Mouse (Mus musculus): ENCODE measurements around the gene Cracr2b. TPM values are rescaled to one million over a fixed set of nuclear protein-coding genes. Genes with fewer than 3 reads are reported as not detected.

Gene Cracr2b
- total and polyA plus RNA-seq, 2 experiments from 2014 or later = 23.9 to 134 TPM

- Histone ChIP-seq H3K9me3 (replicated peaks; ENCODE audit: control insufficient read depth, low read length) (no peaks in the 10 kb centered on the region), H3K4me1 (ENCODE audit: control insufficient read depth, insufficient read depth) (peaks cover 26% of the 10 kb centered on the region), H3K4me3 (ENCODE audit: low read depth, low read length) (no peak overlapping the region), H3K27me3 (ENCODE audit: control insufficient read depth, insufficient read depth, low read length) (no peaks in the 10 kb centered on the region), H3K27ac (ENCODE audit: low read depth) (0 out of 2 replicates have a peak overlapping the region, but pooled peaks have one; percentile 27), H3K36me3 (replicated peaks; ENCODE audit: control insufficient read depth, insufficient read depth, low read length) (peaks cover 12% of the 10 kb centered on the region), H3K9ac (replicated peaks; ENCODE audit: low read depth, low read length) (no peak overlapping the region), H3K4me2 (ENCODE audit: low read depth, low read length) (peak overlapping the region; percentile 88)
- 82% methylated on average over 9 of the region's 9 CpGs for WGBS
- TF ChIP-seq EP300 (IDR thresholded peaks at IDR 0.05; ENCODE audit: low read depth) = no peak
- TF ChIP-seq CTCF (IDR thresholded peaks at IDR 0.05; ENCODE audit: low read depth) = no peak
- ATAC-seq (ENCODE audit: insufficient read depth, low read depth) (no peak), DNase-seq (ENCODE audit: low spot score) (no peak)
Measured at GRCm38 (mm10) chr7:141435856-141436522, 24.9 kb upstream of the Cracr2b start.

GRCm38 (mm10) chr7:141436523-141436892 is 24.4 kb upstream of the Cracr2b start:
- TF ChIP-seq EP300 (IDR thresholded peaks at IDR 0.05; ENCODE audit: low read depth) = no peak
- TF ChIP-seq CTCF (IDR thresholded peaks at IDR 0.05; ENCODE audit: low read depth) = no peak
- 63% methylated on average over 2 of the region's 2 CpGs for WGBS
- ATAC-seq (ENCODE audit: insufficient read depth, low read depth) (no peak), DNase-seq (ENCODE audit: low spot score) (no peak)
- no peak overlapping the region for H3K27ac ChIP-seq (ENCODE audit: low read depth)
- H3K27me3 ChIP-seq (ENCODE audit: control insufficient read depth, insufficient read depth, low read length) = no peaks in the 10 kb centered on the region
- H3K9ac ChIP-seq (replicated peaks; ENCODE audit: low read depth, low read length) = no peak overlapping the region
- H3K4me3 ChIP-seq (ENCODE audit: low read depth, low read length) = peak overlapping the region; percentile 66
- H3K36me3 ChIP-seq (replicated peaks; ENCODE audit: control insufficient read depth, insufficient read depth, low read length) = peaks cover 6% of the 10 kb centered on the region
- peaks cover 26% of the 10 kb centered on the region for H3K4me1 ChIP-seq (ENCODE audit: control insufficient read depth, insufficient read depth)
- no peaks in the 10 kb centered on the region for H3K9me3 ChIP-seq (replicated peaks; ENCODE audit: control insufficient read depth, low read length)
- H3K4me2 ChIP-seq (ENCODE audit: low read depth, low read length) = peak overlapping the region; percentile 85

GRCm38 (mm10) chr7:141437178-141438120 is 23.4 kb upstream of the Cracr2b start, which contains the start of gene Slc25a22:
Slc25a22 (minus strand) TSS chr7:141437892.
- no peaks in the 10 kb centered on the region; the same call in 1 of the 2 replicates for H3K36me3 ChIP-seq (replicated peaks; ENCODE audit: control insufficient read depth, insufficient read depth, low read length)
- no peaks in the 10 kb centered on the region for H3K9me3 ChIP-seq (replicated peaks; ENCODE audit: control insufficient read depth, low read length)
- ATAC-seq (ENCODE audit: insufficient read depth, low read depth) (peak; percentile 80), DNase-seq (ENCODE audit: low spot score) (peak; percentile 74)
- H3K4me1 ChIP-seq (ENCODE audit: control insufficient read depth, insufficient read depth) = peaks cover 26% of the 10 kb centered on the region
- peak within 1 kb of the TSS; percentile 64 for H3K9ac ChIP-seq (replicated peaks; ENCODE audit: low read depth, low read length)
- peak within 1 kb of the TSS; percentile 66 for H3K4me3 ChIP-seq (ENCODE audit: low read depth, low read length)
- H3K27ac ChIP-seq (ENCODE audit: low read depth) = peak within 1 kb of the TSS; percentile 5; the same call in 1 of the 2 replicates
- 0 out of 2 replicates have a peak, but pooled peaks have one; percentile 55 for TF ChIP-seq EP300 (IDR thresholded peaks at IDR 0.05; ENCODE audit: low read depth)
- peak; percentile 76 for TF ChIP-seq CTCF (IDR thresholded peaks at IDR 0.05; ENCODE audit: low read depth)
- 6% methylated on average over 50 of the region's 53 CpGs for WGBS
- H3K27me3 ChIP-seq (ENCODE audit: control insufficient read depth, insufficient read depth, low read length) = no peaks in the 10 kb centered on the region
- peak within 1 kb of the TSS; percentile 85 for H3K4me2 ChIP-seq (ENCODE audit: low read depth, low read length)

- peaks cover 28% of the 10 kb centered on the region for H3K4me1 ChIP-seq (ENCODE audit: control insufficient read depth, insufficient read depth)
- 90% methylated on average over 12 of the region's 12 CpGs for WGBS
- H3K9ac ChIP-seq (replicated peaks; ENCODE audit: low read depth, low read length) = no peak overlapping the region
Measured at GRCm38 (mm10) chr7:141438201-141438968, 22.5 kb upstream of the Cracr2b start.

GRCm38 (mm10) chr7:141439140-141439679 is 21.7 kb upstream of the Cracr2b start:
- Histone ChIP-seq H3K27me3 (ENCODE audit: control insufficient read depth, insufficient read depth, low read length) (no peaks in the 10 kb centered on the region), H3K27ac (ENCODE audit: low read depth) (no peak overlapping the region), H3K36me3 (replicated peaks; ENCODE audit: control insufficient read depth, insufficient read depth, low read length) (no peaks in the 10 kb centered on the region; the same call in 1 of the 2 replicates), H3K4me1 (ENCODE audit: control insufficient read depth, insufficient read depth) (peaks cover 31% of the 10 kb centered on the region), H3K9ac (replicated peaks; ENCODE audit: low read depth, low read length) (no peak overlapping the region), H3K4me3 (ENCODE audit: low read depth, low read length) (no peak overlapping the region), H3K4me2 (ENCODE audit: low read depth, low read length) (no peak overlapping the region), H3K9me3 (replicated peaks; ENCODE audit: control insufficient read depth, low read length) (no peaks in the 10 kb centered on the region)
- TF ChIP-seq EP300 (IDR thresholded peaks at IDR 0.05; ENCODE audit: low read depth) (no peak), CTCF (IDR thresholded peaks at IDR 0.05; ENCODE audit: low read depth) (no peak)
- ATAC-seq (ENCODE audit: insufficient read depth, low read depth) = no peak
- WGBS = 93% methylated on average over 10 of the region's 10 CpGs
- DNase-seq (ENCODE audit: low spot score) = no peak

More at GRCm38 (mm10) chr7:141438201-141438968, 22.5 kb upstream of the Cracr2b start:
- DNase-seq (ENCODE audit: low spot score) (no peak), ATAC-seq (ENCODE audit: insufficient read depth, low read depth) (no peak)
- Histone ChIP-seq H3K9me3 (replicated peaks; ENCODE audit: control insufficient read depth, low read length) (no peaks in the 10 kb centered on the region), H3K27ac (ENCODE audit: low read depth) (no peak overlapping the region), H3K4me2 (ENCODE audit: low read depth, low read length) (no peak overlapping the region), H3K27me3 (ENCODE audit: control insufficient read depth, insufficient read depth, low read length) (no peaks in the 10 kb centered on the region), H3K4me3 (ENCODE audit: low read depth, low read length) (no peak overlapping the region), H3K36me3 (replicated peaks; ENCODE audit: control insufficient read depth, insufficient read depth, low read length) (no peaks in the 10 kb centered on the region; the same call in 1 of the 2 replicates)
- no peak for TF ChIP-seq EP300 (IDR thresholded peaks at IDR 0.05; ENCODE audit: low read depth)
